Mouse (Mus musculus) monocyte, adult 2 months (primary cell): ENCODE data around the gene Meis1.

Source experiments
- DNase-seq, 2 experiments: peaks; one replicate each; pipeline ENCODE4 v3.0.0; 2022; ENCODE audit warnings: low spot score in 2 of 2, low read depth in 1 of 2

The Meis1 gene

GRCm38 (mm10) chr11:18906866-18907265 is 111.9 kb downstream of the Meis1 start:
- no peak for DNase-seq

- no peak for DNase-seq
Observed at GRCm38 (mm10) chr11:18905431-18905830, 113.4 kb downstream of the Meis1 start.

GRCm38 (mm10) chr11:18904880-18905279 is 113.9 kb downstream of the Meis1 start:
- DNase-seq, result no peak

- no peak for DNase-seq
Observed at GRCm38 (mm10) chr11:18904285-18904684, 114.5 kb downstream of the Meis1 start.

- no peak for DNase-seq
Observed at GRCm38 (mm10) chr11:18900489-18900888, 118.3 kb downstream of the Meis1 start.

GRCm38 (mm10) chr11:18898862-18899261 is 119.9 kb downstream of the Meis1 start:
- DNase-seq, result no peak

GRCm38 (mm10) chr11:18897921-18898646 is 120.7 kb downstream of the Meis1 start:
- DNase-seq, result no peak

DNA sequence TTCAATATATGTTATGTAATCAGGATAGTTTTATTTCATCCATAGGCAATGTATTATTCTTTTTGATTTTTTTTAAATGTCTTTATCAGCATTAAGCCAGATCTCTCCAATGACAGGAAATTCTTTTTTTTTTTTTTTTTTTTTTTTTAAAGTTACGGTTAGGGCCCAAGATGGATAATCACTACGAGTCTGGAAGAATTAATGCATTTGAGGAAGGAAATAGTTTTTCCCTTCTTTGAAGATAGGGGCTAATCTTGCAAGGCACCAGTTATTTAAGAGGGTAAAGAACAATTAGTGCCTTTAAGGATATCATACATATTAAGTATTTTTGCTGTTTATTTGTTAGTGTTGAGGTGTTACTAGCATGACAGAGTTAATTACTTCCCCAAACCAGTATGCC is 121.5 kb downstream of the Meis1 start:
- no peak for DNase-seq

DNA sequence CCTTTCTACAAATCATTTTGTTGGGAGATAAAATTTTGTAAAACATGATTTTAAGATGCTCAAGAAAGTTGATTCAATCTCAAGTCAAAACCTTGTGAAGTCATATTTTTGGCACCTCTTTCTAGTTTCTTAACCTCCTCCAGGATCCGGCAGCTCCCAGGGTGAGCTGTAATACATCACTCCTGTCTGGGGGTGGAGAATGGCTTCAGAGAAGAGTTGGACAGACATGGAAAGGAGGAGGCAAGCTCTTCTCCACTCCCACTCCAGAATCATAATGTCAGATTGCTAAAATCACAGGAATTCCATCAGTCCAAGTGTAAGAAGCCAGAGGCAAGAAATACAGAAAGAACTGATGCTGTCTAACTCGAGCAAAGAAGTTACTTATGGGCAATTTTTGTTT is 126.3 kb downstream of the Meis1 start:
- DNase-seq, result no peak

DNA sequence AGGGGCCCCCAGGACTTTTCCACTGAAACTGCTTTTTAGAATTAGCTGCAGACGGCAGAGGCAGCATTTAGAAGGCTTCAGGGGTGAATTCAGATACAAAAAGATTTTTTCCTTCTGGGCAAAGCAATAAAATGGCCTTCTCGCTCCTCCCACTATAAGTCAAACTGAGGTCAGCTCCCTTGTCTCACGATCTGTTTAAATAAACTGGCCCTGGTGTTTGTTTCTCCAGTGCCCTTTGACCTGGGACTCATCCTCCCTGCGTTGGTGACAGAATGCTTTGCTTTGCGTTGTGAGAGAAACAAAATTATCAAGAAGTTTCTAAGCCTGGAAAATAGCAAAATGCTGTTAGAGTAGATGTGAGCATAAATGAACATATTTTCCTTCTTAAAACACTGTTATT is 129.6 kb downstream of the Meis1 start:
- DNase-seq, result no peak

GRCm38 (mm10) chr11:18888651-18889050 is 130.1 kb downstream of the Meis1 start:
- DNase-seq, result no peak

- DNase-seq, result no peak
Observed at GRCm38 (mm10) chr11:18885729-18886325, 133.0 kb downstream of the Meis1 start.

DNA sequence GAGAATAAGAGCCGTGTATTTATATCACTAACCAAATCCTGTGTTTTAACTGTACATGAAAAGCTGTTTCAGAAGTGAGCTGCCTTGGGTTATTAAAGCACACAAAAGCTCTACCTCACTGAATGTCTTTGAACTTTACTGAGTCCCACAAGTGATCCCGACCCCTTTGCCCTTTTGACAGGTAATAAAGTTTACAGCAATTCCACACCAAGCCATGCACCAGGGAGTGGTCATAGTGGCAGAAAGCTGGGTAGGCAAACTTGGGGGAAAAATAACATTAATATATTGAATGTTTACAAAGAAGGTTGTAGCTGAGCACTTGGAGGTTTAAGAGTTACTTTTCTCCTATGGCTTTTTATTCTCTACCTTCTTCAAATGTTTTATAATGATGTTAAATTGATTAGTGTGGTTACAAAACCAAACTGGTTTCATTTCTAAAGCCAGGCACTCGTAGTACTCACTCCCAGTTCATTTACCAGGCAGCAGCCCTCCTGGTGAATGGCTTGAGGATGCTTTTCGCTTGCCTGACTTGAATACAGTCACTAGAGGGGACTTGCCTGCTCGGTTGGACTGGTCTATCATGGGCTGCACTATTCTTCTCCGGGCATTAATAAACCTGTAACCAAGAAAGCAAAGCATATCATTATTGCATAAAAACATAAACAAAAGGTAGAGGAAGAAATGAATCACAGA is 133.6 kb downstream of the Meis1 start:
- DNase-seq, result no peak

- no peak for DNase-seq
Observed at GRCm38 (mm10) chr11:18883987-18884386, 134.8 kb downstream of the Meis1 start.

DNA sequence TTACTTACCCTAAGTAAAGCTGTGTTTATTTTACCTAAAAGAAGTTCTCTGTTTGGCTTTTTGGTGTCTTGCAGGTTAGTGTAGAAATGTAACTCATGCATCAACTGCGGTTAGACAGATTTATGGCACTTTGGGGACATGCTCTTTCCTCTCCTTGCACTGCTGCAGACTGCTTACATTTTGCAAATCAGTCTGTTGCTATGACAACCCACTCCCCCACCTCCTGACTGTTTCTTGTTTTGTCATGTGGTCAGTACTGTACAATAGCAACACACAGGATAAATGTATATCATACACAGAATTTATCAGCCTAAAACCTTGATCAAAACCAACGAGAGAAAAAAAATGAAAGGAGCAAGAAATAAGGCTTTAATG is 135.3 kb downstream of the Meis1 start:
- no peak for DNase-seq

DNA sequence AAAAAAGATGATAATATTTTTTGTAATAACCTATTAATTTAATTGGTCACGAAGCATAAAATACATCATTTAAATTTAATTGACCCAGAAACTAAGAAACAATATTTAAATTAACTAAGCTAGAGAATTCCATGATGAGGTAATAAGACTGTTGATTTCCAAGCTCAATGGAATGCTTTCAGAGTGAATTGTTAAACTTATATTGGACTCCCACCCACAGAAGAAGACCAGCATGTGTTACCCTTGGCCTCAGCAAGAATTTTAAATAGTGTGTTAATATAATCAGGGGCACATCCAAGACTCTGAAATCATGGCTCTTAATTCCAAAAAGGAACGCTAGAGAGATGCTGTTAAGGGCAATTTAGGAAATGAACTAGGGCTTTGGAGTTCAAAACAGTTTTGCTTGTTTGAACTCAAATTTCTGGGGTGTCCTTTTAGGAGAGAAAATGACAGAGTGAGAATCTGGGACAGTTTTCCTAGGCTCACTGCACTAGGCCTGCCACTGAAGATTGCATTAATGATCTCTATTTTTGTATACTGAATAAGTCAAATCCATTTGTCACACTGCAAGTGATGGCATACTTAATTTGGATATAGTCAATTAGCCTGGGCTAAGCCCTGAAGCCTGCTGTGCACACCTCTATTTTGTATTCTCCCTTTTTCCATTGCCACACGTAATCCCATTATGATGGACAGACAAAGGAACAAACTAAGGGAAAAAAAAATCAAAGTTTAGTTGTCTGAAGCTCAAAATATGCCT is 135.9 kb downstream of the Meis1 start:
- no peak for DNase-seq

GRCm38 (mm10) chr11:18882315-18882714 is 136.5 kb downstream of the Meis1 start:
- no peak for DNase-seq

GRCm38 (mm10) chr11:18880806-18881205 is 138.0 kb downstream of the Meis1 start:
- no peak for DNase-seq

- DNase-seq, result no peak
Observed at GRCm38 (mm10) chr11:18879456-18879818, 139.3 kb downstream of the Meis1 start.

DNA sequence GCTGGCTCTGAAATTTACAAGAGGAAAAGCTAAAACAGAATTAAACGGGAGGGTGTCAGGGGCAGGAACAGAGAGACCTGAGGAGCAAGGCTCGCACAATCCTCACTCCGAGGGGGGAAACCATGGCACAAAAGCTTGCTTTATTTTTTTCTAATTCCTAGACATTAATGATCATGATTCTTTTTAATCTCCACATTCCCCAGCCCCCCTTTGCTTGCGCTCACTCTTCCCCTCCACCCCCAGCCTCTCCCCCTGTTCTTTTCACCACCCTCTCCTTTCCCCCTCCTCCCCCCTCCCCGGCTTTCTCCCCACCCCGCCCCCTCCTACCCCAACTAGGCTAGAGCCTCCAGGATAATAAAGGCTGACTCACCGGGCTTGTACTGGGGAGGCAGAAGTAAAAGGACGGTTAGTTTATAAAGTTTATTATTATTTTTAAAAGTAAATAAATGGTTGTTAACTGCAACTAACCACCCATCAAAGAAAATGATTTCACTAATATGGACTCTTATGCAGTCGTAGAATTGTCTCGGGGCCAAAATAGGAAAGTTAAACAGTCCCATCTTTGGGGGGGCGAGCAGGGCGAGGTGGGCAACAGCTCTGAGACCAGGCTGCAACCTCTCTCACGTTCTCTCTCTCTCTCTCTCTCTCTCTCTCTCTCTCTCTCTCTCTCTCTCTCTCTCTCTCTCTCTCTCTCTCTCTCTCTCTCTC is 139.9 kb downstream of the Meis1 start:
- DNase-seq, result no peak

DNA sequence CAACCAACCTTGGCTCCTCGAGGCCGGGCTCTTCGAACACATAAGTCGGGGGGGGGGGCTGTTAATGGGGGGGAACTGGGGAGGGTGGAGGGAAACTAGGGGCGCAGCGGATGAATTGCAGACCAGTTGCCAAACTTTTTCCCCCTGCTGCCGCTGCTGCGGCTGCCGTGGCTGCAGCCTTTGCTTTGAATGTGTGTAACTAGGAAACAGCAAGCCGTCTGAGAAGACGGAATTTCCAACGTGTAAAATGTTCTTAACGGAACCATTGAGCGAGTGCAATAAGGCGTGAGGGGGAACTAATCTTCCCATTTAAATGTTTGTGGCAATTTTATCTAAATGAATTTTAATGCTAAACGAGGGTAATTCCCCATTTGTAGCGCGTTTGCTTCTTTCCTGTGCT is 140.8 kb downstream of the Meis1 start:
- DNase-seq, result no peak
